Mouse (Mus musculus) small intestine, adult 2 months (tissue): ENCODE measurements around the gene Fbxw24.

ENCODE experiments used
- CTCF ChIP-seq: fragments of 200-500 bp; IDR thresholded peaks from 2 replicates; pipeline ENCODE4 v1.5.1; 2012; ENCODE audit warnings: low read depth, mild to moderate bottlenecking, control low read depth, inconsistent platforms, low read length, moderate library complexity, mixed read lengths; ENCODE audit not compliant: insufficient replicate concordance, insufficient read length; ENCODE audit errors: extremely low read depth
- POLR2A ChIP-seq: fragments of 200-500 bp; IDR thresholded peaks from 2 replicates; pipeline ENCODE4 v1.6.1; 2012; ENCODE audit warnings: low read depth, mild to moderate bottlenecking, control low read depth, inconsistent platforms, low read length, moderate library complexity

DNA sequence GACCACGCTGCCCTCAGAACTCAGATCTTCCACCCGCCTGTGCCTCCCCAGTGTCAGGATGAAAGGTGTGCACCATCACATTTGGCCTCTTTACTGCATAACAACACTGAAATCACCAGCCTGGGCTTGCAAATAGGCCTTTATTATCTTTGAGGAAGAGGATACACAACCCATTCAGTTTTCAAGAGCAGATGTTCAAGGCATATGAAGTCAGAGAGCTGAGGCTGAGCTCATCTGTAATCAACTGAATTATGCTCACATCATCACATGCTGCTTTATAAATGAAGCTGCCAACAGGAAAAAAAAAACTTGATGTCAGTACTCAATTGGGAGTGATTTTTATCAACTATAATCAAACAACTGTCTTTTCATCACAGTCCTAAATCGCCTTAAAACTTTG is 73.4 kb downstream of the Fbxw24 start:
- no peak for TF ChIP-seq CTCF
- no peak for TF ChIP-seq POLR2A
